Mouse (Mus musculus) erythroblast, adult 5-6 weeks (primary cell): Measurements from ENCODE around the gene Bmf. TPM values are rescaled to one million over a fixed set of nuclear protein-coding genes. Genes with fewer than 3 reads are reported as not detected.

Source experiments
- ATAC-seq: replicated peaks from 2 replicates; pipeline ENCODE4 v1.8.0; 2016; ENCODE audit warnings: moderate number of reproducible peaks, mild to moderate bottlenecking, moderate TSS enrichment, inconsistent platforms; ENCODE audit not compliant: poor library complexity, low FRiP score, severe bottlenecking
- total RNA-seq, 2 experiments: library from RNA; stranded (forward) in 1 of 2; stranded (reverse) in 1 of 2; fragments of 150-400 nt in 1 of 2; fragments of 200-764, 138-1000 nt in 1 of 2; gene quantifications; 2 replicates each; pipeline versions ENCODE4 v1.2.3 to v1.2.4; 2015 to 2017; ENCODE audit warnings: low replicate concordance in 2 of 2

Gene Bmf
- total RNA-seq, 2 experiments from 2014 or later, result 1.4 to 12.7 TPM

DNA sequence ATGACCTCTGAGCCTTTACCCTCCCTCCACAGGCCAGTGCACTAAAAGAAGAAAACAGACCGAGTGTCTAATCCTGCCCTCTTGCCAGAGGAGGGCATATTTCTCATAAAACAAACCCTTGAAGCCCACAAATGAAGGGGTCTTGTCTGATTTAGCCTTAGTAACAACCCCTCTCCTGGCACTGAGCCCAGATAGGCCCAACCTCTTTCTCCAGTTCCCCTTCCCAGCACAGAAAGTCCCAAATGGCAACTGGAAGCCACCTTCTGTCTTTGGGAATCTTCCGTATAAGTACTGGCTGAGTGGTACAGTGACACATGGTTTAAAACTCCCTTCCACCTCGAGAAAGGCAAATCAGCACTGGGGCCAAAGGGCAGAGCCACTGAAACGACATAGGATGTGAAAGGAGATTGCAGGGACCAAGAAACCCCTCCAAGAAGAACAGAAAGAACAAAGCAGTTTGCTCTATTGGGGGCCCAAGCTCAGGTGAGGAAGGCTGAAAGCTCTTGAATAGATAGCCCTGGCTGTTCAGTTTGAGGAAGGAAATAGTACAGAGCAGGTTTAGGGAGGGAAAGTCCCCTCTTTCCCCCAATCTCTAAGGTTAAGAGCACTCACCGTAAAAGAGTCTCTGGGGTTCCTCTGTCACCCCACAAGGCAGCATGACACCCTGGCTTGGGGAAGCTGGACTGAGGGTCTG lies 3.2 kb downstream of the Bmf start:
- ATAC-seq, result peak; percentile 9; the same call in 1 of the 2 replicates

DNA sequence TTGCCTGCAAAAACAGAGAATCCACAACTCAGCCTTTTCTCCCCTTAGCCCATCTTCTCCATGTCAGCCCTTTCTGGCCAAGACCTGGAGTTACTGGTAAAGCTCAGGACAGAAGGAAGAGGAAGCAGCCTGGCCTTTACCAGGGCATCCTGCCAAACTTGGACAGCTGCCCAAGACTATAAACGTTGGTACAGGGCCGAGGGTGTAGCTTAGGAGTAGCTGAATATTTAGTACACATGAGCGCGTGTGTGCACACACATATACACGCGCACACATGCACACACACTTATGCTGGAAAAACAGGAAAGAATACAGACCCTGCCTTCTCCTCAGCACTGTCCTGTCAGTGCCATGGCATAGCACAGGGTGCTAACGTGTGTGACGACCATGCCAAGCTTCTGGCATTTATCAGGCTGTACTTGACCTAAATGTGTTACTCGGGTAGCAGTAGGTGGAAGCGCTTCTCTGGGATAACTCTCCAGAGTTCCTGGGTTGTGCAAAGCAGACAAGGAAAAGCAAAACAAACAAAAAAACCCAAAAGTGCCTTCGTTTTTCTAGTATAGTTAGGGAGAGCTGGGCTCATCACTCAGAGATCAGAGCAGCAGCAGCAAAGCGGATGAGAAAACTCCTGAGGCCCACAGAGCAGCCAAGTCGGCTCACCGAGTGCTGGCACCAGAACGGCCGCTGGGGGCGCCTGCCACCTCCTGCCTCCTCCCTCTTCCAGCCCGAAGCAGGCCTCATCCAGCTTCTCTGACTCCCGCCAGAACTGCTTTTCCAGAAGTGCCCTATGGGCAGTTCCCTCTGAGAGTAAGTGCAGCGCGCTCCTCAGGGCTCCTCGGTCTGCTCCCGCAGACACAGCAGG lies 4.0 kb downstream of the Bmf start:
- peak; percentile 68 for ATAC-seq

DNA sequence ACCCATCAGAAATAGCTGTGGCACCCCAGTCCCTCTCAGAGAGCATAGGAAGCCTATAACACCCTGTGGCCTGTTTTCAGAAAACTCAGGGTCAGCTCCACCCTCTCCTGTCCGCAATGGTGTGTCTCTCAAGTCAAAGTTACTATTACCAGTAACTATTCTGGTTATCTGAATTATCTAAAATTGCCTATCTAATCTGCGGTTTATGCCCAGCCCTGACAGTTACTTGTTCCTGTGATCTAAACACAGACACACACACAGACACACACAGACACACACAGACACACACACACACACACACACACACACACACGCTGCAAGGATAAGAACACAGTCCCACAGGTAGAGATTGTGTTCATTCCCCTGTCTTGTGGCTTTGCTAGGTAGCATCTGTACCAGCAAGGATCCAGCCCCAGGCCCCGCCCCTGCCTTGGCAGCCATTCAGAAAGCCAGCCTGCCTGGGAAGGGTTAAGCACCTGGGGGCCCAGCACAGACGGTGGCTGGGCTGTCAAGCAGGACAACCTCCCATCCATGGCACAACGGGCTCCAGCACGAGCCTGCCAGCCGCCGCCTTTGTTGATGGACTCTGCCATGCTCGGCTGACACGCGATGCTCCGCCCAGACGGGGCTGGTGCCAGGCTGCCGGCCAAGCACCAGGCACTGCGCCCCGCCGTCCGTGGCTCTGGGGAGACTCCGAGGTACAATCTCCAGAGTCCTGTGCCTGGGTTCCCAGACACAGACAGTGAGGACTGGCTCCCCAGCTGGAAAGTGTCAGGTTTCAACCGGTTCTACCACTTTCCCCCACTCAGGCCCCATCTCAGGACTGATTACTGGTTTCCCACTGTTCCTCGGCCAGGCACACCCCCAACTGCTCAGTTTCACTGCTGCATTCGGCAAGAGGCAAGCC lies 5.3 kb downstream of the Bmf start:
- ATAC-seq, result peak; percentile 52

DNA sequence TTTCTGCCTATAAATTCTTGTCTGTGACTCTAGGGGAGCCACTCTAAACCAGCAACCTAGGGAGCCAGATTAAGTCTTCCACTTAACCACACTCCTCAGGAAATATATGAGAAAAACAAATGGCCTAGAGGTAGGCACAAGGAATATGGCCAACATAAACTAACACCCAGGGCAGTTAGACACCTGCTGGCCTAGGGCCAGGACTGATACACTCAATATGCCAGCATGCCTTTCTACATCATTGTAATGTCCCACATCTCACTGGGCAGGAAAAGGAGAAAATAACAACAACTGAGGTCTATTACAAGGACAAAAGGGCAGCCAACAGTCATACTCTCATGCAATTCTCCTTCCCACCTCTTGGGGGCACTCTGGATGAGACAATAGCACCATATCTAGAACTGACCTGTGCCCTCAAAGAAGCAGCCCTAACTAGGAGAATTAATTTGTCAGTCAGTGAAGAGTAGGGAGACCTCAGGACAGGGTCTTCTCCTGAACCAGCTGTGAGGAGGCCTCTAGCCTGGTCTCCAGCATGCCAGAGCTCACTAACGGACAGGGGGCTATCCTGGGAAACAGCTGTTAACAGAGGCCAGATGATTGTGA lies 6.4 kb downstream of the Bmf start:
- ATAC-seq, result no peak

DNA sequence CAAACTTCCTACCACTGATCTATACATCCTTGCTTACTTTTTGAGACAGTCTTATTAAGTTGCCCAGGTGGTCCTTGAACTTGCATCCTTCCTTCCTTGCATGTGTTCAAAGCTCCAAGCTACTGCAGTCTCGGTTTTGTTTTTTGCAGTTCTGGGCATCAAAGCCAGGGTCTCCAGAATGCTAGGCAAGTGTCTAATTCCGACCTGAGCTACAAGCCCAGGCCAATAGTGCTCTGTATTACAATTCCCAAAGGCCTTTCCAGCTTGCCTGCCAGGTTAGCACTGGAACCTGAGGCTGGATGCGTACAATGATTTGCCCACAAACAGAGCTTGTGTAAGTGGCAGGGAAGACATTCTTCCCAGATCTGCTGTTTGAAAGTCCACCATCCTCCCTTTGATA lies 7.8 kb downstream of the Bmf start:
- ATAC-seq, result no peak

DNA sequence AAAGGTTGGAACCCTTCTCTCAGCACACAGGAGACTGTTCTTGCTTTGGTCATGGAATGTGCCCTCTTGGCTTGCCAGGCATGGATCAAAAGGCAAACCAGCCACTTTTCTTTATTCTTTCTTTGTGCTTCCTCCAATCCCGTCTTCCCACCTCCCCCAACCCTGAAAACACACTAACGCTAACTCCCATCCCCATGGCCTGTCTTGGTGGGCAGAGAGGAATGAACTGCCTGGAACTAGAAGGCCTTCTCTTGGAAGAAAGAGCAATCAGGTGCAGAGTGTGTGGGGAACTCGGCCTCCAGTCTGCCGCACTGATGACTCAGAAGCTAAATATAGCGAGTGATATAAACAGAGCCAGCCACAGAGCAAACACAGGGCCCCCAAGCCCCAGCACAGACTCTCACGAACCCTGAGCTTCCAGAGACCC lies 8.8 kb downstream of the Bmf start:
- ATAC-seq, result no peak

DNA sequence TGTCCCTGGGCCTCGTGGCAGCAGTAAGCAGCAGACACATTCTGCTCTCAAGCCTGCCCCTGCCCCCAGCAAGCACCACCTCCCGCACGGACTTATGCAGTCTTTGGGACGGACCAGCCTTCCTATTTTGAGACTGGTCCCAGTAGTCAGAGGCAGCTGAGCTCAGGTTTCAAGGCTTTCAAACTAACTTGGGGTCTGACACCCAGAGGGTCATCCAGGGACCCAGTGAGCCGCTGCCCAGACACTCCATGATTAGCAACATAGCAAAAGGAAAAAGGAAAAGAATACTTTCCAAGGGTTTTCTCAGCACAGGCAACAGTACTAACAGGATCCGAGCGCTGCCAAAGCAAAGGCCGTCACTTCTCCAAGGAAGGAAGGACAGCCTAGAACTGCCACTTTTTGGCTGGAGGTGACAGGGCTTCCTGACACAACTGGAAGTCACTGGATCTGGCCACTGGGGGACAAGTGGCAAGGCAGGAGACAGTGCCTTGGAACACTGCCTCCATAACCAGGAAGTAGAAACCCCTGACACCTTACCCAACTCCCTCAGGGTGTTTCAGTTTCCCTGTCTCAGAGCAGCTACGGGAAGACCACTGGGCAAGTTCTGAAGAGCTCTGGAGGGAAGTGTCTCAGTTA lies 9.5 kb downstream of the Bmf start:
- ATAC-seq, result no peak

DNA sequence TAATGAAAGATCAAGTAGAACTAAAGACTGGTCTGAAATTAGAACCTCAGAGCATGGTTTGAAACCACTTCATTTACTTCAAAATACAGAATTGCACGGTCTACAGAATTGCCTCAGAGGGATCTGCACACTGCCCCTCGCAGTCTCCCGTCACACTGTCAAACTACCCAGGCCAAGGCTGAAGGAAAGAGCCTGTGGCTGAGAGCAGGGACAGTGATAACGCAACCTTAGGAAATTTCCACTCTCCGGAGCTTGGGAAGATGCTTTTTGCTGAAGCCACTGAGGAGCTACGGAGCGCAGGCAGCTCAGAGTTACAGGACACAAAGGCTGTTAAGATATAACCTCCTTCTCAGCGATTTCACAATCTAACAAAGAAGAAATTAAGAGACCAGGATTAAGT lies 10.4 kb downstream of the Bmf start:
- ATAC-seq, result no peak

DNA sequence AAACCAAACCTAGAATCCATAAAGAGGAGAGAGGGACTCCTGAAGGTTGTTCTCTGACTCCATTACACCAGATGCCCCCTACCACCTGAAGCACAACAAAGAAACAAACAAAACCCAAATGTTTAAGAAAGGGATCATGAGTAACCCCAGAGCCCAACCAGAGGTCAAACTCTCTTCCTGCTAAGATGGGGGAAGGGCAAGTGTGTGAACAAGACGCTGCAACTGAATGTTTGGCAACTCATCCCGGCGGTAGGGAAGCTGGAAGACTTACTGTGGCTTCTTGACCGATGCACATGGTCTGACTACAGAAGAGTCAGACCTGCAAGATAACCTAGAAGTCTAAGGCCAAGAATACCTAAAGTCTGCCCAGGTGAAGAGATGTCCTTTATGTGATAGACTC lies 12.3 kb downstream of the Bmf start:
- no peak for ATAC-seq

DNA sequence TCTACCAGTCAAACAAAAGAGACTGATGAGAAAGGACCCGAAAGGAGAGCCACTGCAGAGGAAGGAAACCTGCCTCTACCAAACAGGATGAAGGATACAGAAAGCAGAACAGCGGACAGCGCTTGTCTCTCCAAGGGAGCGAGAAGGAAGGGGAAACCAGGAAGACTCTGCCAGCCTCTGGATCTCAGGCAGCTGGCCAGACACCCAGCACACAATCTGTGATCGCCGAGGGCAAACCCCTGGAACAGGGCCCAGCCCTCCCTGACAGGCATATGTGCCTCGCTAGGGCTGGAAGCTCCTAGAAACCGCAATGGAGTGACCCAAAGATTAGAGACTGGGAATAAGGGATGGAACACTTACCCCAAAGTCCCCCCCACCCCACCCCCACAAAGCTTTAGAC lies 12.9 kb downstream of the Bmf start:
- no peak for ATAC-seq

DNA sequence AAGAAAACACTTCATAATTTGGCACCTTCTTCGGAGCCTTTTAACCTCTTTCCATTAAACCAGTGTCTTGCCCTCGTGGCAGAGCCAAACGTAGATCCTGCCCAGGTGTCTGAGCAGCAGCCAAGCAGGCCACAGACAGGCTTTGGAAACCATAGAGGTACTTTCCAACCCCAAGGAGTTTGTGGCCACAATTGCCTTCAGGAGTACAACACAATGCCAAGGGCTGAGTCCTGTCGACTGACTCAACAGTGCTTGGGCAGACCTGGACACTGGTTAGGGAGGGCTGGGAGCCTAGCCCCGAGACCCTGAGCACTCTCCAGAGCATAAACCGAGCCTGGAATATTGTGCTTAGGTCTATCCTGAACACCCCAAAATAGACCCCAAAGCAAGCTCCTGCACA lies 13.4 kb downstream of the Bmf start:
- ATAC-seq, result no peak

DNA sequence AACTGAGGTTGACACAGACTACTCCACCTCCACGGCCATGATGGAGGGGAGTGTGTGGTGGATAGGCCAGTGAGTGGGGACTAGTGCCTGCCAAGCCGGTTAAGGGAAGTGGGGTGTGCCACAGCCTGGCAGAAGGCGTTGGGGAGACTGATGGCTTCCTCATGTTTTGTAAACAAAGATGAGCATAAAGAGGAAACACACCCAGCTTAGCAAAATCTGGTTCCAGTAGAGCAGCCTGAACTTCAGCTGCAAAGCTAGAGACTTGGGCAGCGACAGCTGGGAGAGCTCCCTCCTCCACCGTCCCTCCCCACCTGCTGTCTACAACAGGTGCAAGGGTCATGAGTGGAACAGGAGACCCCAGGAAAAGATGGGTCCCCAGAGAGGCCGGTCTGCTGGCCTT lies 15.5 kb downstream of the Bmf start:
- ATAC-seq, result no peak

DNA sequence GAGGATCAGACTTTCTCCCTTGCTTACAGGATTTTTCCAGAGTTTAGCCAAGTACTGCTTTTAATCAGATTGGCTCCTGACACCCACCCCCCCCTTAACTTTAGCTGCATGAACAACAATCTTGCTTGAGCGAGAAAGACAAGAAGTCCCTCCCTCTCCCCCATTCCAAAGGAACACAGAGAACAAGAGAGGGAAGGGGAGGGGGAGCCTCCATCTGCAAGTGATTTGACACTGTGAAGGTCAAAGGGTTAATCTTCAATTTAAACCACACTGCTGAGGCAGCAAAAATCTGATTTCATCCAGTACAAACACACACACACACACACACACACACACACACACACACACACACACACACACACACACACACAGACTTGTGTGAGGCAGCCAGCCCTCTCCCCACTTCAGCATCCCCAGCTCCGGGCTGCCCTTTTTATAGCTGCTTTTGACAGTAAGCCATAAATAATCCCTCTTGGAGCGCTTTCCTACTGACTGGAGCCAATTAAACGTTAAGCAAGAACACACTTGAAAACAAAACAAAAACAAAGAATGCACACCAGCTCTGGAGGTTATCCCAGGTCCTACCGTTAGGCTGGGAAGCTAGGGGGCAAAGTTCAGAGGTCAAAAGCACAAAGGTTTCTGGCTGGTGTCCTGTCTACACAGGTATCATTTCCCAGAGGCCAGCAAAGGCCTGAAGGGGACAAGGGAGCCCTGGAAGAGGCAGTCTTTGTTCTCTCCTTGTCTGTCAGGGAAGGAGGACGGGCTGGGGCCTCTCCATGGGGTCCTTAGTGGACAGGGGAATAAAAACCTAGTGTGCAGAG lies 16.4 kb downstream of the Bmf start:
- no peak for ATAC-seq

DNA sequence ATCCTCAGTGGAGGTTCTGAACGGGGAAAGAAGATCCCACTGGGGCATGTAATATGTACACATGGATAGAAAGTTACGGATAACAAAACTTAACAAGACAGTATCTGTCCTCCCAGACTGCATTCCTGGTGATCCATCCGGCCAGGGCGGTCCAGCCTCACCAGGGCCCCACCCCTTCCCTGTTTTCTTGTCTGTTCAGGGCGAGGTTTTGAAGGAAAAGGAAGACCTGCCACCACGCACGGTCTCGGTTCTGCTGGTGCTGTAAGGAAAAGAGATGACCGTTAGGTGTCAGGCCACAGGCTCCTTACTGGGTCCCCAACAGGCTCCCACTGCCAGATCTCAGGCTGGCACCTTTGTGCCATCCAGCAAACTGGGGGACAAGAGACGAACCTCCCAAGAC lies 17.1 kb downstream of the Bmf start:
- no peak for ATAC-seq

DNA sequence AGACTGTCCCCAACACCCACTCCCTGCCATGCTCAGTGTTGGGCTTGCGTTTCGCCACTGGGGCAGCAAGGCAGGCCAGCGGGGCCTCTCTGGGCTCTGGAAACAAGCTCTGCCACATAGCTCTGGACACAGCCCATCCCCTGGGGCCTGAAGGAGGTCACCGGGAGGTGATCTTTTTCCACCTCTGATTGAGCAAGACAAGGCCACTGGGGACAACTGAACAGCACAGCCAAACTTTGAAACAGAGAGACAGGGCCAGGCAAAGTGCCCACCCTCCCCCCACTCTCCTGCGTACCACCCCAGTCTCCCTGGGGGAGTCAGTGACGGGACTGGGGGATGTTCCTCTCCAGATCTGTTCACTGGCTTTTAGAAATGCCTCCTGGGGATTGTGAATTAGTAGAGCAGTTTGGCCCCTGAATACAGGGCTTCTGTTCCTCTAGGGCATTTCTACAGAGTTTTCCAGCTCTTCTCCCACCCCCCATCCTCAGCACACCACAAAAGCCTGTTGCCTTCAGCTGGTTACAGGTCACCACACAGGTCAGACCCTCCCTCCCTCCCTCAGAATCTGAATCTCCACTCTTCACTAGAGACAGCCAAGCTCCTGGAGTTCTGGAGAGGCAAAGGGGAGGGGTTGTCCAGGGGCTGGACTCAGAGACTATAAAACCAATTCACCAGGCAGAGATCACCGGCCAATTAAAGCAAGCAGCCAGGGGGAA lies 19.9 kb downstream of the Bmf start:
- ATAC-seq, result no peak

DNA sequence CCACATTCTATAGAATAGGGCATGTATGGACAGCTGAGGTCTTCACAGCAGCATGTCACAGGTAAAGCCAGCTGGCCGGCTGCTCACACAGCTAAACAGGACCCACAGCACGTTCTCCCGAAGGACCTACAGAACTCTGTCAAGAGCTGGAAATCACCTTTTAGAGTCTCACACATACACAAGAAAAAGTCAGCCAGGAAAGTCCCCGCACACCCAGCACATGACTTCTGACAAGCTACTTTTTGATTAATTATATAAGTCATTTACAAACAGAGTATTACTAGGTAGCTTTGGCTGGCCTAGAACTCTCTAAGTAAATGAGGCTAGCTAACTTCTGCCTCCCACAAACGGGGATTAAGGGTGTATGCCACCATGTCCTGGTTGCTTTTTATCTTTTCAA lies 22.9 kb downstream of the Bmf start:
- ATAC-seq, result no peak

DNA sequence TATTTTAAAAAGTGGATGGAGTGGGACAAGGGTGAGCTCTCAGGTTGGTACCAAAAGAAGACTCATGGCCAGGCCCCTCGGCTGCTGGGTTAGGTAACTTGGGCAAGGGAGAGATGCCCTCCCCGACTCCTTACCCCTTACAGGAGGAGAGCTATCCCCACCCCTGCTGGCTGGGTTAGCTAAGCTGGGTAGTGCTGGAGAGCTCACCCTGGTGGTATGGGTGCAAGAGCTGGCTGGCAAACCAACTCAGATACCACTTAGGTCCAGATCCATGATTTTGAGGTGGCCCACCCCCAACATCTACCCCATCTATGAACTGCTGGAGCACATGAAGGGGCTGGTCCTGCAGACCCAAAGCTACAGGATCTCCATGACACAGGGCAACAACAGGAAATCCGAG lies 24.7 kb downstream of the Bmf start:
- ATAC-seq, result no peak

DNA sequence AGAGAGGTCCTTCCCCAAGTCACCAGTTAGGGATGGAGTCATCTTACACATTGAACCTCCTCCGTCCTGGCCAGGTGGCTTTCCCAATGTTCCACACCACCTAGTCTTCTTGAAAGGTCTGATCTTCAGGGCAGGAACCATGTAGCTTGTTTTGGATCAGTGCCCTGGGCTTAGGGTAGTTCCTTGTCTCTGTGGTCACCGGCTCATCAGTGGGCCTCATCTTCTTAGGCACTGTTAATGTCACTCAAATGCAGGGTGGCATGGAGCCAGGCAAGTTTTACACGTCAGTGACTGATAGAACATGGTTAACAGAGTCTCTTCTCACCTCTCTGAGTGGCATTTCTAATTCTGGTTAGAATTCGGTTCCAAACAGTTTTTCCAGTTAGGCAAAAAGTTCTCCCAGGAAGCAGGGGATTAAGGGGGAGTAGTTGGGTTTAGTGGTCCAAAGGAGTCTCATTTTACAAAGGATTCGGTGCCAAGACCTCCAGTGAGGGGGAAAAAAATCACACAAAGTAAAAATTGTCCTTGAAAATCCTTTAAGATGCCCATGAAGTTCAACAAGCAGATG lies 26.2 kb downstream of the Bmf start:
- ATAC-seq, result no peak
